Mouse (Mus musculus) hindbrain, embryonic 12.5 days (tissue): ENCODE data around the gene Slc9a3. TPM values are rescaled to one million over a fixed set of nuclear protein-coding genes. Genes with fewer than 3 reads are reported as not detected.

ENCODE experiments used
- ATAC-seq: fragments of 200-750 bp; cut with Nextera tagmentation; 2 replicates; pipeline ENCODE4 v1.8.0; 2017; ENCODE audit warnings: moderate TSS enrichment; ENCODE audit not compliant: low FRiP score
- H3K27ac ChIP-seq: fragments of 300-500 bp; sonication (generic); 2 replicates; pipeline ENCODE4 v1.5.1; 2016; ENCODE audit warnings: mild to moderate bottlenecking
- H3K27me3 ChIP-seq: fragments of 300-500 bp; sonication (generic); 2 replicates; pipeline ENCODE4 v1.6.1; 2016; ENCODE audit warnings: mild to moderate bottlenecking
- H3K36me3 ChIP-seq: fragments of 300-500 bp; sonication (generic); 2 replicates; pipeline ENCODE4 v1.6.1; 2016; ENCODE audit warnings: mild to moderate bottlenecking
- H3K4me1 ChIP-seq: fragments of 300-500 bp; sonication (generic); 2 replicates; pipeline ENCODE4 v1.6.1; 2016
- H3K4me2 ChIP-seq: fragments of 300-500 bp; sonication (generic); replicated peaks from 2 replicates; pipeline ENCODE4 v1.6.1; 2016; ENCODE audit warnings: mild to moderate bottlenecking
- H3K4me3 ChIP-seq: fragments of 300-500 bp; sonication (generic); 2 replicates; pipeline ENCODE4 v1.5.1; 2016; ENCODE audit warnings: mild to moderate bottlenecking
- H3K9ac ChIP-seq: fragments of 300-500 bp; sonication (generic); 2 replicates; pipeline ENCODE4 v1.6.1; 2016; ENCODE audit warnings: mild to moderate bottlenecking, moderate library complexity
- H3K9me3 ChIP-seq: fragments of 300-500 bp; sonication (generic); replicated peaks from 2 replicates; pipeline ENCODE4 v1.6.1; 2016; ENCODE audit warnings: mild to moderate bottlenecking
- WGBS: fragments of 180-500 bp; shearing (Covaris S2); methylation state at CpG from one replicate; pipeline ENCODE4 v1.1.7; 2016; 5-methylcytosine and 5-hydroxymethylcytosine counted together
- polyA plus RNA-seq: library from polyadenylated mRNA; unstranded; fragments of >200 nt; fragmentation: Nextera tagmentation; extraction: Ambion mirVana; gene quantifications from 2 replicates; pipeline ENCODE4 v1.2.1, GENCODE M21; 2016

Slc9a3 gene
- not detected in 2 replicates for polyA plus RNA-seq

GRCm38 (mm10) chr13:74121141-74121602, at the start of gene Slc9a3:
Gene Slc9a3, plus strand, starts transcription at chr13:74121457.
- Histone ChIP-seq H3K36me3 (no peaks in the 10 kb centered on the region), H3K4me2 (peak within 1 kb of the TSS; percentile 63), H3K9ac (0 out of 2 replicates have a peak within 1 kb of the TSS, but pooled peaks have one; percentile 41), H3K4me1 (peaks cover 6% of the 10 kb centered on the region), H3K27ac (no peak within 1 kb of the TSS), H3K27me3 (peaks cover 60% of the 10 kb centered on the region), H3K9me3 (no peaks in the 10 kb centered on the region), H3K4me3 (peak within 1 kb of the TSS; percentile 35)
- no peak for ATAC-seq
- WGBS, result under 1% methylated on average over 35 of the region's 35 CpGs

- H3K9me3 ChIP-seq, result no peaks in the 10 kb centered on the region
- H3K27ac ChIP-seq, result no peak overlapping the region
- no peaks in the 10 kb centered on the region for H3K27me3 ChIP-seq
- 74% methylated on average over 3 of the region's 3 CpGs for WGBS
- no peak overlapping the region for H3K9ac ChIP-seq
- ATAC-seq, result no peak
- H3K4me1 ChIP-seq, result no peaks in the 10 kb centered on the region
- no peaks in the 10 kb centered on the region for H3K36me3 ChIP-seq
- H3K4me3 ChIP-seq, result no peak overlapping the region
- no peak overlapping the region for H3K4me2 ChIP-seq
These were observed 49.5 kb upstream of the Slc9a3 start for GRCm38 (mm10) chr13:74071714-74072113.

GRCm38 (mm10) chr13:74073369-74073768, 47.9 kb upstream of the Slc9a3 start:
- 91% methylated on average over 7 of the region's 7 CpGs for WGBS
- Histone ChIP-seq H3K4me1 (no peaks in the 10 kb centered on the region), H3K9ac (no peak overlapping the region), H3K4me2 (no peak overlapping the region), H3K27ac (no peak overlapping the region), H3K4me3 (no peak overlapping the region), H3K36me3 (no peaks in the 10 kb centered on the region), H3K9me3 (no peaks in the 10 kb centered on the region), H3K27me3 (no peaks in the 10 kb centered on the region)
- ATAC-seq, result no peak

GRCm38 (mm10) chr13:74090265-74090664, 31.0 kb upstream of the Slc9a3 start:
- Histone ChIP-seq H3K36me3 (no peaks in the 10 kb centered on the region), H3K9ac (no peak overlapping the region), H3K4me1 (no peaks in the 10 kb centered on the region), H3K27ac (no peak overlapping the region), H3K27me3 (no peaks in the 10 kb centered on the region), H3K4me2 (no peak overlapping the region), H3K4me3 (no peak overlapping the region), H3K9me3 (no peaks in the 10 kb centered on the region)
- ATAC-seq, result no peak
- 81% methylated on average over 3 of the region's 3 CpGs for WGBS

GRCm38 (mm10) chr13:74095936-74096335, 25.3 kb upstream of the Slc9a3 start:
- Histone ChIP-seq H3K36me3 (no peaks in the 10 kb centered on the region), H3K4me3 (no peak overlapping the region), H3K9me3 (no peaks in the 10 kb centered on the region), H3K9ac (no peak overlapping the region), H3K27me3 (no peaks in the 10 kb centered on the region), H3K27ac (no peak overlapping the region), H3K4me1 (no peaks in the 10 kb centered on the region), H3K4me2 (no peak overlapping the region)
- ATAC-seq, result no peak
- 62% methylated on average over 2 of the region's 2 CpGs for WGBS

GRCm38 (mm10) chr13:74096715-74097363, 24.4 kb upstream of the Slc9a3 start:
- Histone ChIP-seq H3K4me1 (no peaks in the 10 kb centered on the region), H3K36me3 (no peaks in the 10 kb centered on the region), H3K9ac (no peak overlapping the region), H3K27me3 (no peaks in the 10 kb centered on the region), H3K9me3 (no peaks in the 10 kb centered on the region), H3K4me2 (no peak overlapping the region), H3K27ac (no peak overlapping the region), H3K4me3 (no peak overlapping the region)
- peak; percentile 69; the same call in 1 of the 2 replicates for ATAC-seq
- whole genome bisulfite sequencing, result 25% methylated on average over 2 of the region's 2 CpGs

- H3K27ac ChIP-seq, result no peak overlapping the region
- no peaks in the 10 kb centered on the region for H3K9me3 ChIP-seq
These were observed 22.3 kb upstream of the Slc9a3 start for GRCm38 (mm10) chr13:74098913-74099312.

GRCm38 (mm10) chr13:74102108-74102830, 19.0 kb upstream of the Slc9a3 start:
- WGBS, result 83% methylated on average over 8 of the region's 8 CpGs
- Histone ChIP-seq H3K4me3 (no peak overlapping the region), H3K36me3 (no peaks in the 10 kb centered on the region), H3K27ac (no peak overlapping the region), H3K4me1 (no peaks in the 10 kb centered on the region), H3K27me3 (no peaks in the 10 kb centered on the region; the same call in 1 of the 2 replicates), H3K9me3 (no peaks in the 10 kb centered on the region), H3K4me2 (no peak overlapping the region), H3K9ac (no peak overlapping the region)
- no peak for ATAC-seq

More at GRCm38 (mm10) chr13:74098913-74099312, 22.3 kb upstream of the Slc9a3 start:
- Histone ChIP-seq H3K27me3 (no peaks in the 10 kb centered on the region; the same call in 1 of the 2 replicates), H3K4me1 (no peaks in the 10 kb centered on the region), H3K4me3 (no peak overlapping the region), H3K36me3 (no peaks in the 10 kb centered on the region), H3K9ac (no peak overlapping the region), H3K4me2 (no peak overlapping the region)
- no peak for ATAC-seq
- WGBS, result 81% methylated on average over 6 of the region's 6 CpGs

- H3K36me3 ChIP-seq, result no peaks in the 10 kb centered on the region
- ATAC-seq, result no peak
- no peak overlapping the region for H3K27ac ChIP-seq
- WGBS, result 83% methylated on average over 4 of the region's 4 CpGs
- H3K9ac ChIP-seq, result no peak overlapping the region
- no peak overlapping the region for H3K4me3 ChIP-seq
- H3K4me2 ChIP-seq, result no peak overlapping the region
- H3K9me3 ChIP-seq, result no peaks in the 10 kb centered on the region
- no peaks in the 10 kb centered on the region; the same call in 1 of the 2 replicates for H3K27me3 ChIP-seq
- H3K4me1 ChIP-seq, result no peaks in the 10 kb centered on the region
These were observed 18.2 kb upstream of the Slc9a3 start for GRCm38 (mm10) chr13:74102831-74103582.

GRCm38 (mm10) chr13:74104417-74104816, 16.8 kb upstream of the Slc9a3 start:
- no peak for ATAC-seq
- WGBS, result 87% methylated on average over 7 of the region's 7 CpGs
- no peaks in the 10 kb centered on the region for H3K4me1 ChIP-seq

GRCm38 (mm10) chr13:74107410-74107809, 13.8 kb upstream of the Slc9a3 start:
- no peak for ATAC-seq
- H3K4me2 ChIP-seq, result no peak overlapping the region

More at GRCm38 (mm10) chr13:74104417-74104816, 16.8 kb upstream of the Slc9a3 start:
- Histone ChIP-seq H3K36me3 (no peaks in the 10 kb centered on the region), H3K27ac (no peak overlapping the region), H3K4me2 (no peak overlapping the region), H3K27me3 (no peaks in the 10 kb centered on the region; the same call in 1 of the 2 replicates), H3K9me3 (no peaks in the 10 kb centered on the region), H3K4me3 (no peak overlapping the region), H3K9ac (no peak overlapping the region)

GRCm38 (mm10) chr13:74112593-74112992, 8.7 kb upstream of the Slc9a3 start:
- 68% methylated on average over 4 of the region's 4 CpGs for WGBS
- no peak for ATAC-seq
- no peak overlapping the region for H3K4me3 ChIP-seq
- no peak overlapping the region for H3K9ac ChIP-seq
- no peaks in the 10 kb centered on the region for H3K36me3 ChIP-seq
- no peaks in the 10 kb centered on the region for H3K27me3 ChIP-seq
- H3K27ac ChIP-seq, result no peak overlapping the region
- H3K4me2 ChIP-seq, result no peak overlapping the region
- no peaks in the 10 kb centered on the region for H3K9me3 ChIP-seq
- peaks cover 8% of the 10 kb centered on the region; the same call in 1 of the 2 replicates for H3K4me1 ChIP-seq

More at GRCm38 (mm10) chr13:74107410-74107809, 13.8 kb upstream of the Slc9a3 start:
- WGBS, result 86% methylated on average over 2 of the region's 2 CpGs
- Histone ChIP-seq H3K4me1 (no peaks in the 10 kb centered on the region), H3K27me3 (no peaks in the 10 kb centered on the region; the same call in 1 of the 2 replicates), H3K27ac (no peak overlapping the region), H3K9me3 (no peaks in the 10 kb centered on the region), H3K9ac (no peak overlapping the region), H3K4me3 (no peak overlapping the region), H3K36me3 (no peaks in the 10 kb centered on the region)
